Mouse (Mus musculus): ENCODE results near the gene Rpe65.
A peak's percentile ranks its signal among the peaks of the same experiment; 100 is the strongest.

Rpe65 gene

DNA sequence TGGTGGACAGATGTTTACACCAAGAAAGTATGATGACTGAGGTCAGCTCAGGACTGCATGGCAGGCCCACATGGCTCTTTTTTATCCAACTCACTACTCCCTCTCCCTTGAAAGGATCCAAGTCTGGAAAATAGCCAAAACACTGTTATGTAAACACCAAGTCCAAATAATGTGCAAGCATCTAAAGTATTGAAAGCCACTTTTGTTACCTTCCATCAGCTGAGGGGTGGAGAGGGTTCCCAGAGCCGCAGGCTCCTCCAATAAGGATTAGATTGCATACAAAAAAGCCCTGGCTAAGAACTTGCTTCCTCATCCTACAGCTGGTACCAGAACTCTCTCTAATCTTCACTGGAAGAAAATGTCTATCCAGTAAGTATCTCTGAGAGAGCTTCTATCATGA is at the start of gene Rpe65:
TSS of gene Rpe65 (plus strand) at position 301 of the 400 bp plus-strand sequence.
- no peak for DNase-seq (ENCODE audit: inconsistent ontology term)

DNA sequence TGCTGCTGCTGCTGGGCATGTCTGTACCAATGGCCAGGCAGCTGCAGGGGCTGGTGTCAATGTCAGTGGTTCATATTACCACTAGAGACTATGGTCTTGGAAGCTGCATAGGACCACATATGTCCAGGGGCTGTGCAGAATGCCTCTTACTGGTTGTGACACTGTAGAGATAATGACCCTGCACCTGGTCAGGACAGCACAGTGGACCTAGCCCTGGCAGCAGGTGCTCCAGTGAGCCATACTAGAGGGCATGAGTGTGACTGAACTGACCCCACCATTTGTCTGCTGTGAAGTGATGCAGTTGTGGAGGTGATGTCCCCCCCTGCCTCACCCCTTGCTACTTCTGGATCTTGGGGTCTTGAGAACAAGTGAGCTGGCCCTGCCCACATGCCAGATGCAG is 48.8 kb upstream of the Rpe65 start:
- no peak for DNase-seq (ENCODE audit: inconsistent ontology term)

- no peak for DNase-seq (ENCODE audit: inconsistent ontology term)
Observed at GRCm38 (mm10) chr3:159614977-159615376, 16.0 kb downstream of the Rpe65 start.

DNA sequence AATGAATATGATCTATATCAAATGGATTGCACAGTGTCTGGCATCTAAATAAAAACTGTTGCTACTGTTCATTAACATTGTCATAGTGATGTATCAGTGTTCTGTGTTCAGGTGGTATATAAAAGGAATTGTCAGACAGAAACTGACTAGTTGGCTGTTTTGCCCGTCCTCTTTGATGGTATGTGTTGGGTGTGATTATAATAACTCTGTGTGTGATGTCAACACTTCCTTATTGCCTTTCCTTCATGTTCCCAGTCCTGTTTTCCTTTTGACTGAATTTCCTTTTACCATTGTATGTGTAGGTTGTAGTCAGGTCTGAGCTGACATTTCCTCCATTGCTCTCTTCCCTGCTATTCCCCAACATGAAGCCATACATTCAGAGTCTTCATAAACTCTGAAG is 22.1 kb downstream of the Rpe65 start:
- no peak for DNase-seq (ENCODE audit: inconsistent ontology term)

DNA sequence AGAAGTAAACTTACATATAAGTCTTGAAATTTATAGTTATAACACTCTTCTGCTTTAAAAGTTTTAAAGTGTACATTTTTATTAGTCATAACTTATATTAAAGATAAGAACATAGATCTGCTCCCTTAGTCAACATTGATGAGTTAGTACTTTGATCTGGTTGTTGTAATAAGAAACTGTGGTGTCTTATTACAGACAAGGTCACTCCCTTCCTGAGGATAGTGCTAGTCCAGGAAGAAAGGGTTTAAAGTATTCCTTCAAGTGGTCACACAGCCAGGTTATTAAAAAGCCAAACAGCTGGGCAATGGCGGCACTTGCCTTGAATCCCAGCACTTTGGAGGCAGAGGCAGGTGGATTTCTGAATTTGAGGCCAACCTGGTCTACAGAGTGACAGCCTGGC is 25.0 kb downstream of the Rpe65 start:
- no peak for DNase-seq (ENCODE audit: inconsistent ontology term)

GRCm38 (mm10) chr3:159660741-159661140 is 61.8 kb downstream of the Rpe65 start:
- peak; percentile 96 for DNase-seq (ENCODE audit: inconsistent ontology term)

DNA sequence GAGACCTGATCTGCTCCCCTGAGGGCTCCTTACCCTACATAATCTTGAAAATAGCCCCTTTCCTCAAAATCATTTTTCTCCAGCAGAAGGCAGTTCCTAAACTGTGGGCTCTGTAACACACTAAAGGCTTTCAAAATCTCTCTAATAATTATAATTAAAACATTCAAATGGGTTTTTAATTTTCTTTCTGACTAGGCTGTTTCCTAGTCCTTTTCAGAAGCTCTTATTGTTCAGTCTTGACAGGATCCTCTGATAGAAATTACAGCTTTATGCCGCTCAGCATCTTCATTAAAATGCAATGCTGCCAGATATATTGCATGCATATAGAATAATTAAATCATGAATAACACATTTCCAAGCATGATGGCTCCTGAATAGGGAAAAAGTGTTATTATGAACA is 64.4 kb downstream of the Rpe65 start:
- no peak for DNase-seq (ENCODE audit: inconsistent ontology term)
